ENCODE assay signal across 8 mouse cellular contexts in genomic region chr2:153943537-153943936, GRCm38 (mm10). TPM values are rescaled to one million over a fixed set of nuclear protein-coding genes. Genes with fewer than 3 reads are reported as not detected.
A peak's percentile ranks its signal among the peaks of the same experiment; 100 is the strongest.
DNase-seq lines count a peak whose midpoint lies in the region; ATAC-seq lines count a peak whose summit lies in the region.

No protein-coding gene starts in this region.

- H3K4me3 ChIP-seq in liver, embryonic 13.5 days (replicated peaks), result no peak overlapping the region

- 26% methylated on average over 3 of the region's 3 CpGs for WGBS in liver, embryonic 13.5 days (ENCODE audit: insufficient replicate concordance)

- no peak overlapping the region for H3K9ac ChIP-seq in liver, embryonic 13.5 days

- H3K27me3 ChIP-seq in liver, embryonic 13.5 days, result no peaks in the 10 kb centered on the region

- intact Hi-C loops in left cerebral cortex, postnatal 10 days (cut with DNase I), result no loop called here
- intact Hi-C loops in gastrocnemius, postnatal 36 days (cut with DNase I), result no loop called here

- ATAC-seq in liver, embryonic 13.5 days (ENCODE audit: low read depth), result no peak

- no peaks in the 10 kb centered on the region for H3K9me3 ChIP-seq in liver, embryonic 13.5 days (replicated peaks)

- no peaks in the 10 kb centered on the region for H3K36me3 ChIP-seq in liver, embryonic 13.5 days

- no peaks in the 10 kb centered on the region for H3K4me1 ChIP-seq in liver, embryonic 13.5 days (replicated peaks)

- DNase-seq in left cerebral cortex, adult 18-20 months (ENCODE audit: low spot score in 2 of 2), result peak; percentile 56 to 70
- DNase-seq in left cerebral cortex, postnatal 10 days (ENCODE audit: extremely low spot score in 1 of 2, low spot score in 2 of 2), result no peak
- peak; percentile 16 for DNase-seq in WW6 (ENCODE audit: low read depth, low spot score)
- peak; percentile 80 for DNase-seq in cerebellum, adult 9-10 months
- peak; percentile 56 for DNase-seq in heart, postnatal 4 days
- DNase-seq in liver, embryonic 13.5 days, result peak; percentile 10
- peak; percentile 41 for DNase-seq in right cerebral cortex, adult 18-20 months
- no peak for DNase-seq in gastrocnemius, postnatal 36 days

- no peak overlapping the region for H3K27ac ChIP-seq in liver, embryonic 13.5 days

- no peak overlapping the region for H3K4me2 ChIP-seq in liver, embryonic 13.5 days

RNA-seq across cellular contexts. Expression of gene Bpifb4, which starts 5.5 kb away (rescaled TPM):
- not detected for total RNA-seq in left cerebral cortex, adult 18-20 months (2021)
- not detected for total RNA-seq in left cerebral cortex, postnatal 10 days (2021)
- not detected for total RNA-seq in heart, postnatal 4 days (2021)
- polyA plus RNA-seq in liver, embryonic 13.5 days (2015; fragmentation: Nextera tagmentation; extraction: Ambion mirVana), result 0.07 TPM in 1 of 2 replicates, not detected in the other
- not detected for total RNA-seq in gastrocnemius, postnatal 36 days (2021)

RNA-seq across cellular contexts. Expression of gene Bpifb3, which starts 25.5 kb away (rescaled TPM):
- total RNA-seq in left cerebral cortex, adult 18-20 months (2021), result not detected
- total RNA-seq in left cerebral cortex, postnatal 10 days (2021), result not detected
- total RNA-seq in heart, postnatal 4 days (2021), result not detected
- not detected in 2 replicates for polyA plus RNA-seq in liver, embryonic 13.5 days (2015; fragmentation: Nextera tagmentation; extraction: Ambion mirVana)
- total RNA-seq in gastrocnemius, postnatal 36 days (2021), result not detected

RNA-seq across cellular contexts. Expression of gene Bpifa6, which starts 31.2 kb away (rescaled TPM):
- not detected for total RNA-seq in left cerebral cortex, adult 18-20 months (2021)
- total RNA-seq in left cerebral cortex, postnatal 10 days (2021), result not detected
- total RNA-seq in heart, postnatal 4 days (2021), result not detected
- polyA plus RNA-seq in liver, embryonic 13.5 days (2015; fragmentation: Nextera tagmentation; extraction: Ambion mirVana), result not detected in 2 replicates
- total RNA-seq in gastrocnemius, postnatal 36 days (2021), result not detected

RNA-seq across cellular contexts. Expression of gene Bpifb6, which starts 43.3 kb away (rescaled TPM):
- total RNA-seq in left cerebral cortex, adult 18-20 months (2021), result not detected
- total RNA-seq in left cerebral cortex, postnatal 10 days (2021), result not detected
- not detected for total RNA-seq in heart, postnatal 4 days (2021)
- polyA plus RNA-seq in liver, embryonic 13.5 days (2015; fragmentation: Nextera tagmentation; extraction: Ambion mirVana), result not detected in 2 replicates
- not detected for total RNA-seq in gastrocnemius, postnatal 36 days (2021)

Comparison
In these comparisons a context has a peak if more than half of its experiments do, and no peak if none do; other contexts are left out.
1. DNase-seq: peak in left cerebral cortex, adult 18-20 months (2 of 2), WW6 (single experiment), cerebellum, adult 9-10 months (single experiment), heart, postnatal 4 days (single experiment), liver, embryonic 13.5 days (single experiment) and right cerebral cortex, adult 18-20 months (single experiment); none in left cerebral cortex, postnatal 10 days (0 of 2) and gastrocnemius, postnatal 36 days (0 of 2).